Mouse (Mus musculus) neural tube, embryonic 10.5 days (tissue): ENCODE measurements around the gene Vnn3.

Source experiments
- DNase-seq: peaks from one replicate; pipeline ENCODE4 v3.0.0-alpha.2; 2017; ENCODE audit warnings: low spot score; ENCODE audit errors: extremely low spot score

The Vnn3 gene

GRCm38 (mm10) chr10:23851228-23851912 lies at the start of gene Vnn3:
Gene Vnn3, plus strand, starts transcription at chr10:23851462.
- no peak for DNase-seq

- no peak for DNase-seq
Measured at GRCm38 (mm10) chr10:23802911-23803310, 48.4 kb upstream of the Vnn3 start.

GRCm38 (mm10) chr10:23804665-23805064 lies 46.6 kb upstream of the Vnn3 start:
- no peak for DNase-seq

GRCm38 (mm10) chr10:23806201-23806600 lies 45.1 kb upstream of the Vnn3 start:
- no peak for DNase-seq

GRCm38 (mm10) chr10:23811635-23812437 lies 39.4 kb upstream of the Vnn3 start:
- peak; percentile 65 for DNase-seq

GRCm38 (mm10) chr10:23812438-23812759 lies 38.9 kb upstream of the Vnn3 start:
- DNase-seq, result no peak

GRCm38 (mm10) chr10:23812852-23813766 lies 38.2 kb upstream of the Vnn3 start:
- DNase-seq, result no peak

- peak; percentile 76 for DNase-seq
Measured at GRCm38 (mm10) chr10:23815168-23815567, 36.1 kb upstream of the Vnn3 start.

- no peak for DNase-seq
Measured at GRCm38 (mm10) chr10:23816241-23816640, 35.0 kb upstream of the Vnn3 start.

- no peak for DNase-seq
Measured at GRCm38 (mm10) chr10:23826516-23826915, 24.7 kb upstream of the Vnn3 start.

- no peak for DNase-seq
Measured at GRCm38 (mm10) chr10:23836003-23836964, 15.0 kb upstream of the Vnn3 start.

GRCm38 (mm10) chr10:23837115-23837514 lies 14.1 kb upstream of the Vnn3 start:
- no peak for DNase-seq

- DNase-seq, result no peak
Measured at GRCm38 (mm10) chr10:23838910-23839309, 12.4 kb upstream of the Vnn3 start.

GRCm38 (mm10) chr10:23839368-23839767 lies 11.9 kb upstream of the Vnn3 start:
- DNase-seq, result no peak

GRCm38 (mm10) chr10:23840496-23840895 lies 10.8 kb upstream of the Vnn3 start:
- DNase-seq, result no peak

- DNase-seq, result no peak
Measured at GRCm38 (mm10) chr10:23852096-23852495, 834 bp downstream of the Vnn3 start.

- DNase-seq, result no peak
Measured at GRCm38 (mm10) chr10:23864362-23865312, 13.4 kb downstream of the Vnn3 start.

GRCm38 (mm10) chr10:23880695-23881094 lies 29.4 kb downstream of the Vnn3 start:
- DNase-seq, result no peak

GRCm38 (mm10) chr10:23884910-23885309 lies 33.6 kb downstream of the Vnn3 start:
- no peak for DNase-seq

- no peak for DNase-seq
Measured at GRCm38 (mm10) chr10:23886060-23886459, 34.8 kb downstream of the Vnn3 start.
